Mouse (Mus musculus): ENCODE data around the gene Gramd4.

- TF ChIP-seq GATA1 (IDR thresholded peaks at IDR 0.05; ENCODE audit: low read length) (no peak), TAL1 (IDR thresholded peaks at IDR 0.05; ENCODE audit: low read length) (no peak)
These were observed 3.7 kb downstream of the Gramd4 start for GRCm38 (mm10) chr15:86061221-86061620.
